Mouse (Mus musculus) CH12.LX (cell line): ENCODE measurements around the gene 4930522H14Rik. TPM values are rescaled to one million over a fixed set of nuclear protein-coding genes. Genes with fewer than 3 reads are reported as not detected.

ENCODE experiments used
- DNase-seq: peaks from one replicate; pipeline ENCODE4 v3.0.0-alpha.2; 2013; ENCODE audit errors: extremely low read depth
- H3K27ac ChIP-seq: 2 replicates; pipeline ENCODE4 v1.5.1; 2012; ENCODE audit warnings: low read depth, mild to moderate bottlenecking, control low read depth, moderate library complexity; ENCODE audit not compliant: insufficient read depth
- H3K27me3 ChIP-seq: replicated peaks from 2 replicates; pipeline ENCODE3; 2012; ENCODE audit warnings: inconsistent platforms
- H3K36me3 ChIP-seq, 2 experiments: replicated peaks in 1 of 2; 2 replicates each; pipeline versions ENCODE3 to v1.6.1; 2012; ENCODE audit warnings: inconsistent platforms in 1 of 2, low read length in 1 of 2, mild to moderate bottlenecking in 1 of 2, mixed read lengths in 1 of 2, moderate library complexity in 1 of 2; ENCODE audit not compliant: control insufficient read depth in 1 of 2, insufficient read depth in 1 of 2
- H3K4me1 ChIP-seq, 2 experiments: 2 replicates each; pipeline ENCODE4 v1.6.1; 2012; ENCODE audit warnings: inconsistent platforms in 1 of 2, moderate library complexity in 1 of 2; ENCODE audit not compliant: insufficient read depth in 2 of 2, control insufficient read depth in 1 of 2
- H3K4me2 ChIP-seq: 2 replicates; pipeline ENCODE4 v1.6.1; 2012; ENCODE audit warnings: low read depth, mild to moderate bottlenecking, control low read depth; ENCODE audit not compliant: poor library complexity, insufficient read depth, severe bottlenecking
- H3K4me3 ChIP-seq, 3 experiments: fragments of 150-350 bp in 1 of 3; sonication (generic) in 1 of 3; replicated peaks in 1 of 3; 2 replicates each; pipeline versions ENCODE3 to v1.5.1; 2011 to 2012; ENCODE audit warnings: low read depth in 2 of 3, low read length in 2 of 3, mild to moderate bottlenecking in 2 of 3, moderate library complexity in 2 of 3, control low read depth in 1 of 3, improper control_type of control experiment in 1 of 3, inconsistent platforms in 1 of 3, mixed read lengths in 1 of 3; ENCODE audit not compliant: poor library complexity in 1 of 3
- H3K79me2 ChIP-seq: replicated peaks from 2 replicates; pipeline ENCODE4 v1.6.1; 2012; ENCODE audit warnings: mild to moderate bottlenecking, moderate library complexity; ENCODE audit not compliant: control insufficient read depth, poor library complexity, insufficient read depth, severe bottlenecking; ENCODE audit errors: extremely low read depth
- H3K9ac ChIP-seq: 2 replicates; pipeline ENCODE4 v1.6.1; 2012; ENCODE audit warnings: low read depth, mild to moderate bottlenecking, control low read depth, moderate library complexity; ENCODE audit not compliant: insufficient read depth
- H3K9me3 ChIP-seq: replicated peaks from 2 replicates; pipeline ENCODE3; 2012; ENCODE audit warnings: low read length, inconsistent platforms, mixed read lengths
- BHLHE40 ChIP-seq: IDR thresholded peaks from 2 replicates; pipeline ENCODE4 v1.6.1; 2011; ENCODE audit warnings: mild to moderate bottlenecking, low read depth, low read length, improper control_type of control experiment
- CHD2 ChIP-seq: IDR thresholded peaks from 2 replicates; pipeline ENCODE4 v1.6.1; 2011; ENCODE audit warnings: low read length, improper control_type of control experiment
- CTCF ChIP-seq, 2 experiments: IDR thresholded peaks in 1 of 2; conservative IDR thresholded peaks in 1 of 2; 2 replicates each; pipeline ENCODE4 v1.5.1; 2011 to 2012; ENCODE audit warnings: low read depth in 2 of 2, low read length in 2 of 2, improper control_type of control experiment in 1 of 2, inconsistent platforms in 1 of 2, mild to moderate bottlenecking in 1 of 2, moderate library complexity in 1 of 2
- ELF1 ChIP-seq: IDR thresholded peaks from 2 replicates; pipeline ENCODE4 v1.6.1; 2014; ENCODE audit warnings: low read depth, mild to moderate bottlenecking, inconsistent platforms, low read length, improper control_type of control experiment
- EP300 ChIP-seq: IDR thresholded peaks from 2 replicates; pipeline ENCODE4 v1.6.1; 2011; ENCODE audit warnings: low read length, improper control_type of control experiment
- ETS1 ChIP-seq: conservative IDR thresholded peaks from 2 replicates; pipeline ENCODE4 v1.6.1; 2012; ENCODE audit warnings: low read depth, mild to moderate bottlenecking, inconsistent platforms, low read length, improper control_type of control experiment, moderate library complexity
- GABPA ChIP-seq: IDR thresholded peaks from 2 replicates; pipeline ENCODE4 v1.6.1; 2012; ENCODE audit warnings: low read depth, low read length, improper control_type of control experiment, inconsistent platforms; ENCODE audit not compliant: insufficient replicate concordance
- HCFC1 ChIP-seq: IDR thresholded peaks from 2 replicates; pipeline ENCODE4 v1.6.1; 2012; ENCODE audit warnings: low read depth, mild to moderate bottlenecking, inconsistent platforms, low read length, improper control_type of control experiment
- IRF4 ChIP-seq: IDR thresholded peaks from 2 replicates; pipeline ENCODE4 v1.6.1; 2014; ENCODE audit warnings: low read depth, mild to moderate bottlenecking, inconsistent platforms, low read length, improper control_type of control experiment
- JUN ChIP-seq: IDR thresholded peaks from 2 replicates; pipeline ENCODE4 v1.6.1; 2011; ENCODE audit warnings: low read depth, mild to moderate bottlenecking, low read length, improper control_type of control experiment, moderate library complexity; ENCODE audit not compliant: insufficient read depth
- MAFK ChIP-seq: IDR thresholded peaks from 2 replicates; pipeline ENCODE4 v1.6.1; 2011; ENCODE audit warnings: low read length, improper control_type of control experiment; ENCODE audit not compliant: insufficient replicate concordance
- MAX ChIP-seq: IDR thresholded peaks from 2 replicates; pipeline ENCODE4 v1.6.1; 2011; ENCODE audit warnings: low read length, improper control_type of control experiment
- MAZ ChIP-seq: IDR thresholded peaks from 2 replicates; pipeline ENCODE4 v1.6.1; 2012; ENCODE audit warnings: low read depth, mild to moderate bottlenecking, inconsistent platforms, low read length, improper control_type of control experiment, moderate library complexity
- MXI1 ChIP-seq: IDR thresholded peaks from 2 replicates; pipeline ENCODE4 v1.6.1; 2011; ENCODE audit warnings: mild to moderate bottlenecking, low read depth, low read length, improper control_type of control experiment
- MYC ChIP-seq: IDR thresholded peaks from 2 replicates; pipeline ENCODE4 v1.6.1; 2011; ENCODE audit warnings: low read depth, mild to moderate bottlenecking, improper control_type of control experiment, low read length
- NELFE ChIP-seq: IDR thresholded peaks from 2 replicates; pipeline ENCODE4 v1.6.1; 2011; ENCODE audit warnings: low read depth, low read length, improper control_type of control experiment
- NRF1 ChIP-seq: IDR thresholded peaks from 2 replicates; pipeline ENCODE4 v1.6.1; 2014; ENCODE audit warnings: low read depth, mild to moderate bottlenecking, inconsistent platforms, low read length, improper control_type of control experiment, moderate library complexity
- PAX5 ChIP-seq: IDR thresholded peaks from 2 replicates; pipeline ENCODE4 v1.6.1; 2012; ENCODE audit warnings: low read length, inconsistent platforms, mixed read lengths
- POLR2AphosphoS2 ChIP-seq: IDR thresholded peaks from 2 replicates; pipeline ENCODE4 v1.6.1; 2011; ENCODE audit warnings: low read depth, low read length, improper control_type of control experiment
- RAD21 ChIP-seq: IDR thresholded peaks from 2 replicates; pipeline ENCODE4 v1.6.1; 2011; ENCODE audit warnings: low read depth, mild to moderate bottlenecking, low read length, improper control_type of control experiment, moderate library complexity
- RCOR1 ChIP-seq: conservative IDR thresholded peaks from 2 replicates; pipeline ENCODE4 v1.6.1; 2012; ENCODE audit warnings: low read depth, mild to moderate bottlenecking, inconsistent platforms, low read length, improper control_type of control experiment
- SMC3 ChIP-seq: IDR thresholded peaks from 2 replicates; pipeline ENCODE4 v1.6.1; 2011; ENCODE audit warnings: low read depth, low read length, improper control_type of control experiment
- TBP ChIP-seq: conservative IDR thresholded peaks from 2 replicates; pipeline ENCODE4 v1.6.1; 2011; ENCODE audit warnings: low read depth, low read length, improper control_type of control experiment
- TCF12 ChIP-seq: IDR thresholded peaks from 2 replicates; pipeline ENCODE4 v1.6.1; 2014; ENCODE audit warnings: low read depth, mild to moderate bottlenecking, inconsistent platforms, low read length, improper control_type of control experiment
- UBTF ChIP-seq: IDR thresholded peaks from 2 replicates; pipeline ENCODE4 v1.6.1; 2012; ENCODE audit warnings: low read depth, mild to moderate bottlenecking, inconsistent platforms, low read length, improper control_type of control experiment, moderate library complexity
- USF1 ChIP-seq: IDR thresholded peaks from 2 replicates; pipeline ENCODE4 v1.6.1; 2014; ENCODE audit warnings: low read depth, mild to moderate bottlenecking, inconsistent platforms, low read length, improper control_type of control experiment
- ZC3H11A ChIP-seq: IDR thresholded peaks from 2 replicates; pipeline ENCODE4 v1.6.1; 2012; ENCODE audit warnings: low read depth, mild to moderate bottlenecking, inconsistent platforms, low read length, improper control_type of control experiment
- ZNF384 ChIP-seq: IDR thresholded peaks from 2 replicates; pipeline ENCODE4 v1.6.1; 2012; ENCODE audit warnings: low read depth, low read length, improper control_type of control experiment, inconsistent platforms
- dilution Hi-C: fragments of 300-500 bp; cut with MboI; formaldehyde crosslinking; loops from 2 replicates; pipeline ENCODE4 v1.14.3; 2020; ENCODE audit warnings: low sequenced_read_pairs; ENCODE audit not compliant: extremely low pct_unique_long_range_greater_than_20kb, extremely low pct_ligation_motif_present
- in situ Hi-C: fragments of 300-500 bp; cut with MboI; formaldehyde crosslinking; loops from 3 replicates; pipeline ENCODE4 v1.14.3; 2019; ENCODE audit warnings: low sequenced_read_pairs, low pct_ligation_motif_present, low pct_unique_long_range_greater_than_20kb, mixed read lengths
- polyA plus RNA-seq: library from polyadenylated mRNA; unstranded; fragments of >175 nt; gene quantifications from 2 replicates; pipeline ENCODE4 v1.2.1, GENCODE M21; 2012; ENCODE audit warnings: low read depth; ENCODE audit not compliant: insufficient read length
- total RNA-seq, 2 experiments: library from RNA; depleted of rRNA; stranded (reverse); fragments of 300-350 nt in 1 of 2; fragments of >200 nt in 1 of 2; gene quantifications; 2 replicates each; pipeline ENCODE4 v1.2.3; 2012 to 2014

4930522H14Rik gene
- total and polyA plus RNA-seq, 3 experiments = not detected

DNA sequence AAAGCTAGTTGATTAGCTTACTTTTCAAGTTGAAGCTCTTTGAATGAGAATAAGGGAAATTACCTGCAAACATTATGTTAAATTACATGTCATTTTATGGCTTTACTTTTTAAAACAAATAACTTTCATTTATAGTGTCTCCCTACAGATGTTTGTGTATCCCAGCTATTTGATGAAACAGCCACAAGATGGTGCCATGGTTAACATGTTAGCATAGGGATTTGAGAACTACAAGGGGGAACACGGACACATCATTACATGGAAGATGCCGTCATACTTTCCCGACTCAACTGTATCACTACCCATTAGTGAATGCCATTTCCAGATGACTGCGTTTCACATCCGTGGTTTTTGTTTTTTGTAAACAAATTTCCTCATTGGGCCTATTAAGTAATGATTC, 45.8 kb upstream of the 4930522H14Rik start:
- TF ChIP-seq MXI1 (no peak), ETS1 (no peak), GABPA (no peak), USF1 (no peak), TCF12 (no peak), MYC (no peak), EP300 (no peak), MAZ (no peak), UBTF (no peak), MAFK (no peak), ZNF384 (no peak), ELF1 (no peak), CTCF (conservative IDR thresholded peaks at IDR 0.05 in 1 of 2, IDR thresholded peaks at IDR 0.05 in 1 of 2; ENCODE audit: low read depth in 2 of 2, low read length in 2 of 2) (peak in 1 of 2 experiments; percentile 76; a peak in 2 of 4 replicates), JUN (peak; percentile 29; the same call in 1 of the 2 replicates), HCFC1 (no peak), CHD2 (no peak), RCOR1 (no peak), NRF1 (no peak), MAX (no peak), POLR2AphosphoS2 (no peak), BHLHE40 (no peak), IRF4 (0 out of 2 replicates have a peak, but pooled peaks have one; percentile 19), ZC3H11A (no peak), NELFE (no peak), SMC3 (peak; percentile 75), RAD21 (peak; percentile 74), PAX5 (no peak), TBP (no peak)
- TF ChIP-seq, all 38 proteins: peak for 5
- no peaks in the 10 kb centered on the region for H3K9me3 ChIP-seq
- no peaks in the 10 kb centered on the region for H3K27me3 ChIP-seq
- H3K36me3 ChIP-seq = no peaks in the 10 kb centered on the region
- peaks cover 0 to 9% of the 10 kb centered on the region in 2 experiments; a peak in 2 of 4 replicates for H3K4me1 ChIP-seq
- H3K79me2 ChIP-seq = no peaks in the 10 kb centered on the region
- no peak overlapping the region for H3K27ac ChIP-seq
- H3K9ac ChIP-seq = no peak overlapping the region
- no peak overlapping the region for H3K4me3 ChIP-seq
- dilution Hi-C loops (no loop called here), in situ Hi-C loops (loop anchor here (5.0 kb wide), 1 partner anchor 150 kb away; no protein-coding TSS in a partner anchor)
- no peak overlapping the region for H3K4me2 ChIP-seq
- peak; percentile 34 for DNase-seq
